Mouse (Mus musculus): ENCODE results near the gene 2410002F23Rik.

- TF ChIP-seq POLR2A (IDR thresholded peaks at IDR 0.05; ENCODE audit: borderline replicate concordance, extremely low read depth, insufficient read depth, insufficient read length, poor library complexity, severe bottlenecking) (no peak), CTCF (IDR thresholded peaks at IDR 0.05; ENCODE audit: borderline replicate concordance, extremely low read depth, insufficient read depth, insufficient read length) (no peak)
These were observed 10.6 kb upstream of the 2410002F23Rik start, which contains the start of gene Gm36864 for GRCm38 (mm10) chr7:44235909-44236308.
